Mouse (Mus musculus) G1E-ER4 (cell line): ENCODE data around the gene Olfr1442. TPM values are rescaled to one million over a fixed set of nuclear protein-coding genes. Genes with fewer than 3 reads are reported as not detected.

Source experiments
- GATA1 ChIP-seq: IDR thresholded peaks from one replicate; pipeline ENCODE4 v1.8.0; 2012; ENCODE audit warnings: low read length, inconsistent platforms
- polyA plus RNA-seq: library from polyadenylated mRNA; stranded (reverse); fragments of >175 nt; gene quantifications from 2 replicates; pipeline ENCODE4 v1.2.3, GENCODE M21; 2012

Olfr1442 gene
- polyA plus RNA-seq, 1 experiment, result not detected

DNA sequence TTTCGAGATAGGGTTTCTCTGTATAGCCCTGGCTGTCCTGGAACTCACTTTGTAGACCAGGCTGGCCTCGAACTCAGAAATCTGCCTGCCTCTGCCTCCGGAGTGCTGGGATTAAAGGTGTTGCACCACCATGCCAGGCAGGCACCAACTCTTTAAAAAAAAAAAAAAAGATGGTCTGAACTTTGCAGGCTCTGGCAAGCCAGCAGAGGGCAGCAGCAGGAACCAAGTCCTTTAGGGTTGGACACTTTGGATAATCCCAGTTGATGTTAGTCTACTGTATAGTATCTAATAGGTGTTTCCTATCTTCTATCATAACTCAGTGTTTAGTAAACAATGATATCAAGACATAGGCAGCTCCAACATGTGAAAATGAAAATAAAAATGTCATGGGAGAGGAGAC, 52.1 kb downstream of the Olfr1442 start:
- TF ChIP-seq GATA1, result no peak

DNA sequence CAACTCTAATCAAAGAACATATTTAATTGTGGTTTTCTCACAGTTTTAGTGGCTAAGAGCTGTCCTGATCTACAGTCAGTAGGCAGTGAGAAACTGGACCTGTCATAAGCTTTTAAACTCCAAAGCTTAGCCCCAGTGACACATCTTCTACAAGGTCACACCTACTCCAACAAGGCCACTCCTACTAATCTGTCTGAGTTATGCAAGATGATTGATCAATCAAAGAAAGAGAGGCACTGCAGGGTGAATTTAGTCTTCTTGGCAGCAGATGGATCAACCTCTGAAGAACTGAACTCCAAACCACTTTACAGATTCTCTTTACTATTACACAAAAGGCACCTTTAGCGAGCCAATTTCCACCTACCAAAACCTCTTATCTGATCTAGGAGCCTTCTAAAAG, 55.6 kb downstream of the Olfr1442 start:
- TF ChIP-seq GATA1, result no peak

Other genes with a start within 250 kb of the Olfr1442 start
- not detected in 2 replicates for gene Pfpl, start 242.5 kb upstream of the Olfr1442 start, polyA plus RNA-seq
- not detected in 2 replicates for gene Mpeg1, start 209.7 kb upstream of the Olfr1442 start, polyA plus RNA-seq
- not detected in 2 replicates for gene Dtx4, start 169.0 kb upstream of the Olfr1442 start, polyA plus RNA-seq
- not detected in 2 replicates for gene Fam111a, start 124.7 kb upstream of the Olfr1442 start, polyA plus RNA-seq
- not detected in 2 replicates for gene Gm4952, start 70.5 kb upstream of the Olfr1442 start, polyA plus RNA-seq
- gene Glyat, start 37.1 kb upstream of the Olfr1442 start, polyA plus RNA-seq, result not detected in 2 replicates
- not detected in 2 replicates for gene Olfr1443, start 7.7 kb downstream of the Olfr1442 start, polyA plus RNA-seq
- not detected in 2 replicates for gene Keg1, start 25.3 kb downstream of the Olfr1442 start, polyA plus RNA-seq
- gene Cntf, start 95.2 kb downstream of the Olfr1442 start, polyA plus RNA-seq, result 0.08 TPM in 1 of 2 replicates, not detected in the other
- gene Zfp91, start 125.7 kb downstream of the Olfr1442 start, polyA plus RNA-seq, result 30.8 and 35.6 TPM in 2 replicates
- gene Lpxn, start 125.8 kb downstream of the Olfr1442 start, polyA plus RNA-seq, result 0.04 TPM in 1 of 2 replicates, not detected in the other
- gene Gm5244, start 176.2 kb downstream of the Olfr1442 start, polyA plus RNA-seq, result not detected in 2 replicates
- not detected in 2 replicates for gene Olfr1444, start 186.8 kb downstream of the Olfr1442 start, polyA plus RNA-seq
- not detected in 2 replicates for gene Olfr1445, start 213.4 kb downstream of the Olfr1442 start, polyA plus RNA-seq
- gene Olfr1446, start 223.1 kb downstream of the Olfr1442 start, polyA plus RNA-seq, result not detected in 2 replicates
- not detected in 2 replicates for gene Olfr1447, start 233.3 kb downstream of the Olfr1442 start, polyA plus RNA-seq